Mouse (Mus musculus): ENCODE results near the gene Ppp3ca. TPM values are rescaled to one million over a fixed set of nuclear protein-coding genes. Genes with fewer than 3 reads are reported as not detected.

Ppp3ca gene
- polyA plus RNA-seq, 1 experiment from 2014 or later = 85.6 TPM

GRCm38 (mm10) chr3:136791946-136792345 lies 122.0 kb downstream of the Ppp3ca start:
- Histone ChIP-seq H3K4me3 (no peak overlapping the region), H3K36me3 (no peaks in the 10 kb centered on the region), H3K9me3 (replicated peaks) (no peaks in the 10 kb centered on the region), H3K27ac (ENCODE audit: poor library complexity, severe bottlenecking) (0 out of 2 replicates have a peak overlapping the region, but pooled peaks have one; percentile 11), H3K9ac (no peak overlapping the region), H3K4me1 (replicated peaks) (peaks cover 34% of the 10 kb centered on the region), H3K4me2 (no peak overlapping the region), H3K27me3 (replicated peaks) (no peaks in the 10 kb centered on the region)
- ATAC-seq (ENCODE audit: insufficient number of reproducible peaks, low FRiP score) = no peak
- 97% methylated on average over 2 of the region's 2 CpGs for WGBS

DNA sequence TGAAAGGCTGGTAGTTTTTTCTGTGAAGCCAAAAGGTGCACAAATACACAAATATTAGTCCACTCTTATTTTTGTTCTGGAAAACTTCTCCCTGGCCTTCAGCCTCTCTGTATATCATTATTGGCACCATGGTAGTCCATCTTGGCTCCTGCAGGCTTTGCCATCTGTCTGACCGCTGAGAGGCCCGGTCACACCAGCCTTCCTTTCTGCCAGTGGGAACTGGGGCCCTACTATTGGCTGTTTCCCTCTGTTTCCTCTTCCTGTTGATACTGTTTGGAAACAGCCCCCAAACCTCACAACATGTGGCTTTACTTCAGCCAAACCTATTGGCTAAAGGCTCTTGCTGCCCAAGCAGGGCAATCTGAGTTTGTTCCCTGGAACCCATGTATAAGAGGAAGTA lies 123.5 kb downstream of the Ppp3ca start:
- H3K4me1 ChIP-seq (replicated peaks) = peaks cover 34% of the 10 kb centered on the region
- 0 out of 2 replicates have a peak, but pooled peaks cover 6% of the 10 kb centered on the region for H3K36me3 ChIP-seq
- no peak overlapping the region for H3K9ac ChIP-seq
- no peaks in the 10 kb centered on the region for H3K27me3 ChIP-seq (replicated peaks)
- no peak overlapping the region for H3K27ac ChIP-seq (ENCODE audit: poor library complexity, severe bottlenecking)
- no peak for ATAC-seq (ENCODE audit: insufficient number of reproducible peaks, low FRiP score)
- no peak overlapping the region for H3K4me3 ChIP-seq
- WGBS = 79% methylated on average over 2 of the region's 2 CpGs
- no peak overlapping the region for H3K4me2 ChIP-seq
- H3K9me3 ChIP-seq (replicated peaks) = no peaks in the 10 kb centered on the region

DNA sequence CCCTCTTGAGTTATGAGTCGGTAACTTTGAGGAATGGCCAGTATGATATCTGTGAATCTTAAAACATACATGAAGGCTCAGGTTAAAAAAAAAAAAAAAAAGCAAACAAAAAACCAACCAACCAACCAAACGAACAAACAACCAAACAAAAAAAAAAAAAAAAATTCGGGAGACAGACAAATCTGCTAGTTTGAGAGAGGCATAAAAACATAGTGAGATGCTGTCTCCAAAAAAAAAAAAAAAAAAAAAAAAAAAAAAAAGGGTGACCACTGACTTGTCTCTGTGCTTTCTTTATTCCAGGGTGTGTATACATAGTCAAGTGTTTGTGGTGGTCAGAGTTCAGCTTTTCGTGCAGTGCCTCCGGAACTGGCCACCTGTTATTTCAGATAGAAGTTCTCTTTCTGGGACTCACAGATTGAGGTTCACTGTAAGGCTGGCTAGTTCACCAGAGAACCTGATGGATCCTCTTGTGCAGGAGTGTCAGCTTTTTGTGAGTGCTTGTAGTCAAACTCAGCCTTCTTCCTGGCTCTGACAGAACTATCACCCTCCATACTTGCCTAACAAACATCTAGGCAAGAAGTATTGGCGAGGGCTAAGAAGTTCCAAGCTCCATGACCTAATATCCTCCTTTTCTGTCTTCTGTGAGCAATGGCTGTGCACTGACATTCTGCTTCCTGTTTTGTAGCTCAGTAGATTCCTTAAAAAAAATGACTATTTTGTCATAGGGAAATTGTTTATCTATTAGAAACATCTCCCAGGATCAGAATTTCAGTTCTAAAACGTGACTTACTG lies 124.7 kb downstream of the Ppp3ca start:
- no peak overlapping the region for H3K9ac ChIP-seq
- no peak for ATAC-seq (ENCODE audit: insufficient number of reproducible peaks, low FRiP score)
- 72% methylated on average over 7 of the region's 7 CpGs for WGBS
- no peaks in the 10 kb centered on the region for H3K27me3 ChIP-seq (replicated peaks)
- peaks cover 11% of the 10 kb centered on the region; the same call in 1 of the 2 replicates for H3K36me3 ChIP-seq
- no peak overlapping the region for H3K4me2 ChIP-seq
- H3K27ac ChIP-seq (ENCODE audit: poor library complexity, severe bottlenecking) = no peak overlapping the region
- no peaks in the 10 kb centered on the region for H3K9me3 ChIP-seq (replicated peaks)
- peaks cover 30% of the 10 kb centered on the region for H3K4me1 ChIP-seq (replicated peaks)
- H3K4me3 ChIP-seq = no peak overlapping the region

GRCm38 (mm10) chr3:136798896-136799295 lies 129.0 kb downstream of the Ppp3ca start:
- no peak for ATAC-seq (ENCODE audit: insufficient number of reproducible peaks, low FRiP score)
- Histone ChIP-seq H3K4me3 (no peak overlapping the region), H3K4me2 (no peak overlapping the region), H3K27ac (ENCODE audit: poor library complexity, severe bottlenecking) (no peak overlapping the region), H3K9me3 (replicated peaks) (no peaks in the 10 kb centered on the region), H3K9ac (no peak overlapping the region), H3K27me3 (replicated peaks) (no peaks in the 10 kb centered on the region), H3K36me3 (peaks cover 19% of the 10 kb centered on the region; the same call in 1 of the 2 replicates), H3K4me1 (replicated peaks) (peaks cover 7% of the 10 kb centered on the region; the same call in 1 of the 2 replicates)
- WGBS = 68% methylated on average over 3 of the region's 3 CpGs

- Histone ChIP-seq H3K4me2 (no peak overlapping the region), H3K4me3 (no peak overlapping the region), H3K9me3 (replicated peaks) (no peaks in the 10 kb centered on the region), H3K27ac (ENCODE audit: poor library complexity, severe bottlenecking) (no peak overlapping the region), H3K27me3 (replicated peaks) (no peaks in the 10 kb centered on the region), H3K9ac (no peak overlapping the region), H3K4me1 (replicated peaks) (no peaks in the 10 kb centered on the region), H3K36me3 (peaks cover 18% of the 10 kb centered on the region; the same call in 1 of the 2 replicates)
- ATAC-seq (ENCODE audit: insufficient number of reproducible peaks, low FRiP score) = no peak
- WGBS = 81% methylated on average over 4 of the region's 4 CpGs
Observed at GRCm38 (mm10) chr3:136802595-136802994, 132.7 kb downstream of the Ppp3ca start.

DNA sequence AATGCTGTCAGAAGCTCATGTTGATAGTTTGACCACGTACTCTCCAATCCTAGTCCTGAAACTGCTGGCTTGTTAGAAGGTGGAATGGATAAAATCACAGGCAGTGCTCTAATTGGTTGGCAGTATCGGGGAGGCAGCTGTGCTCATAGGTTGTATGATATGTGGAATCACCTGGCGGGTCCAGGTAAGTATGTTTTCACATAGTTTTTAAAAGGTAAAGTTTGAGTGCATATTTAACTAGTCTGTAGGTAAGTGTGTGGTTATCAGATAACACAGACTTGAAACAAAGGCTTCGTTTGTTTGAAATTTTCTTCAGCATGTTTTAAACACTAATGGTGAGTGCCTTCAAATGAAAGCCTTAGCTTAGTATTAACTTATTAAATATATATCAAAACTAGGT lies 136.0 kb downstream of the Ppp3ca start:
- H3K36me3 ChIP-seq = 0 out of 2 replicates have a peak, but pooled peaks cover 5% of the 10 kb centered on the region
- WGBS = 86% methylated on average over 4 of the region's 4 CpGs
- ATAC-seq (ENCODE audit: insufficient number of reproducible peaks, low FRiP score) = no peak

DNA sequence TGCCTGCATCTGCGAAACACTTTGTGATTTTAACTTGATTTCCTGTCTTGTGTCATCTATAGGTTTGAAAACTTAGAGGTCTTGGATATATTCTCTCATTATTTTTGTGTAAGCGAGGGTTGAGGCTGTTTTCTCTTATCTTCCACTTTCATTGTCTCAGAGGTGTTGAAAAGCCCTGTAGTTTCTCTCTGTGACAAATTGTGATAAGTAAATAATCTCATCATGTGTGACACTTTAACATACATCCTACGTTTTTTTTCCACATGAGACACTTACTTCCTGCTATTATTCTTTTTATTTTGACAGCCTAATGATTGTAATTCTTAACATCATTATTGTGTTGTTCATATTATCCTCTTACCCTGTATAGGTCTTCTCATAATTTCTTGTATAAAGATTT lies 140.3 kb downstream of the Ppp3ca start:
- ATAC-seq (ENCODE audit: insufficient number of reproducible peaks, low FRiP score) = no peak
- Histone ChIP-seq H3K9ac (no peak overlapping the region), H3K4me1 (replicated peaks) (peaks cover 12% of the 10 kb centered on the region), H3K9me3 (replicated peaks) (no peaks in the 10 kb centered on the region), H3K27me3 (replicated peaks) (no peaks in the 10 kb centered on the region), H3K4me2 (no peak overlapping the region), H3K36me3 (no peaks in the 10 kb centered on the region), H3K27ac (ENCODE audit: poor library complexity, severe bottlenecking) (peak overlapping the region; percentile 21; the same call in 1 of the 2 replicates), H3K4me3 (no peak overlapping the region)
- 30% methylated on average over 3 of the region's 3 CpGs for WGBS

More for the DNA sequence above, 136.0 kb downstream of the Ppp3ca start:
- H3K4me3 ChIP-seq = no peak overlapping the region
- H3K9ac ChIP-seq = no peak overlapping the region
- no peaks in the 10 kb centered on the region for H3K9me3 ChIP-seq (replicated peaks)
- no peaks in the 10 kb centered on the region for H3K4me1 ChIP-seq (replicated peaks)
- H3K27me3 ChIP-seq (replicated peaks) = no peaks in the 10 kb centered on the region
- no peak overlapping the region for H3K27ac ChIP-seq (ENCODE audit: poor library complexity, severe bottlenecking)
- H3K4me2 ChIP-seq = no peak overlapping the region

GRCm38 (mm10) chr3:136812162-136812561 lies 142.2 kb downstream of the Ppp3ca start:
- Histone ChIP-seq H3K4me1 (replicated peaks) (peaks cover 15% of the 10 kb centered on the region), H3K4me2 (no peak overlapping the region), H3K9me3 (replicated peaks) (no peaks in the 10 kb centered on the region), H3K27ac (ENCODE audit: poor library complexity, severe bottlenecking) (no peak overlapping the region), H3K27me3 (replicated peaks) (no peaks in the 10 kb centered on the region), H3K9ac (no peak overlapping the region), H3K4me3 (no peak overlapping the region), H3K36me3 (no peaks in the 10 kb centered on the region)
- WGBS = 63% methylated on average over 6 of the region's 6 CpGs
- ATAC-seq (ENCODE audit: insufficient number of reproducible peaks, low FRiP score) = no peak

DNA sequence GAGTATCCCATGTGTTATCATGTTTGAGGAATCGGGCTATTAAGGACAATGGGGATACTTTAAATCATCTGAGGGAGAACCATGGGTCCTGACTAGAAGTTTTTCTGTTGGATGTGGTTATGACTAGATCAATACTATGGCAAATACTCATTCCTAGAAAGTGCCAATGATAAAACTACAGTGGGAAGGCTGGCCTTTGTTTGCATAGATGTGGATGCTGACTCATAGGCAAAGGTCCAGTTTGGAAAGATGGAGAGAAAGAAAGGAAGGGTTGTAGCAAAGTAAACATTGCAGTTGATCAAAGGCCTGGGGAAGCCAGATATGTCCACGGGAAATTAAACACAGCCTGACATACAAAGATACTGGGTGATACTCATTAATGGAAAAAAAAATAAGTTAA lies 142.9 kb downstream of the Ppp3ca start:
- Histone ChIP-seq H3K9ac (no peak overlapping the region), H3K27me3 (replicated peaks) (no peaks in the 10 kb centered on the region), H3K36me3 (no peaks in the 10 kb centered on the region), H3K27ac (ENCODE audit: poor library complexity, severe bottlenecking) (no peak overlapping the region), H3K4me3 (no peak overlapping the region), H3K9me3 (replicated peaks) (no peaks in the 10 kb centered on the region), H3K4me1 (replicated peaks) (peaks cover 15% of the 10 kb centered on the region), H3K4me2 (no peak overlapping the region)
- WGBS = 55% methylated on average over 2 of the region's 2 CpGs
- ATAC-seq (ENCODE audit: insufficient number of reproducible peaks, low FRiP score) = no peak

DNA sequence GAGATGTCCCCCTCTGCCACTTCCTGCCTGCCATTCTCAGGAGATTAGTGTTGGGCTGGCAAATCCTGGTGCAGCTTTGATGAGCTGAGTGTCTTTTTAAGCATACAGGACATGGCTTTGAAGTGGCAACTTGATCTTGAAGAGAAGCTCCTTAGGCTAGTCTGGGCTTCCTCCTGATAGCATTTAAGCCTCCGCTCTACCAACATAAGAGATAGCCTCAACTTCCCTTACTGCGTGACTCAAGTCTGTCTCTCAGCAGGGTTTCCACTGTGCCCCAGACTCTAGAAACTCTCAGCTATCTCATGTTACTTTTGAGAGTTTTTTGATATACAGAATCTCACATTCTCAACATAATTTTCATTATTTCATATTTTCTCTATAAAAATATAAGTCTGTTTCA lies 144.0 kb downstream of the Ppp3ca start:
- H3K4me2 ChIP-seq = no peak overlapping the region
- no peak overlapping the region for H3K4me3 ChIP-seq
- no peaks in the 10 kb centered on the region for H3K36me3 ChIP-seq
- H3K9me3 ChIP-seq (replicated peaks) = no peaks in the 10 kb centered on the region
- H3K27me3 ChIP-seq (replicated peaks) = no peaks in the 10 kb centered on the region
- WGBS = 54% methylated on average over 2 of the region's 2 CpGs
- H3K27ac ChIP-seq (ENCODE audit: poor library complexity, severe bottlenecking) = no peak overlapping the region
- no peak overlapping the region for H3K9ac ChIP-seq
- no peak for ATAC-seq (ENCODE audit: insufficient number of reproducible peaks, low FRiP score)
- H3K4me1 ChIP-seq (replicated peaks) = peaks cover 15% of the 10 kb centered on the region

- no peak for ATAC-seq (ENCODE audit: insufficient number of reproducible peaks, low FRiP score)
- H3K4me1 ChIP-seq (replicated peaks) = peaks cover 20% of the 10 kb centered on the region
- no peak overlapping the region for H3K4me2 ChIP-seq
- H3K9ac ChIP-seq = no peak overlapping the region
- H3K9me3 ChIP-seq (replicated peaks) = no peaks in the 10 kb centered on the region
- no peaks in the 10 kb centered on the region for H3K36me3 ChIP-seq
- no peak overlapping the region for H3K4me3 ChIP-seq
- 86% methylated on average over 4 of the region's 4 CpGs for WGBS
- H3K27me3 ChIP-seq (replicated peaks) = no peaks in the 10 kb centered on the region
- no peak overlapping the region for H3K27ac ChIP-seq (ENCODE audit: poor library complexity, severe bottlenecking)
Observed at GRCm38 (mm10) chr3:136814916-136815315, 145.0 kb downstream of the Ppp3ca start.
